Mouse (Mus musculus): ENCODE measurements at regions not wholly inside any gene's neighbourhood (a gene's known extent, or its start where the extent isn't known, plus 50 kb on each side); places are given as distances from the start of the nearest gene placed in this dataset.

GRCm38 (mm10) chr1:42231897-42232296 lies 463.7 kb upstream of the Pou3f3 start:
- no peak for DNase-seq (ENCODE audit: low read depth, low spot score)

- no peak for DNase-seq (ENCODE audit: low read depth, low spot score)
These were observed 462.9 kb upstream of the Pou3f3 start for GRCm38 (mm10) chr1:42232716-42233115.

DNA sequence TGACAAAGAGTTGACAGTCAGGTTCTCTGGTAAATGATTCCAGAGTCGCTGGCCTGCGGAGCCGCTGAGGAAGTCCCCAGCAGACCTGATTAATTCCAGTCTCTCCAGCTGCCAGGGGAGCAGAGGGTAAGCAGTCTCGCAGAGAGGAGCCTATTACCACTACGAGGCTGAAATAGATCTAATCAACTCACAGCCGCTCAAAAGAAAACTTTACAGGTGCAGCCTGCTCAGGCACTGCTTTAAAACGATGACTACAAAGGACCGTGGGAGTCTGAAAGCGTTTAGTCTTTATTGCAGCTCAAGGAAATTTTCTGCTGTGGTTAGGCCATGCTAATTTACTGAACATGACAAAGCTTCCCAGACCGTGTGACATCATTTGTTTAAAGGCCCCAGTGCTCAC lies 462.3 kb upstream of the Pou3f3 start:
- no peak for DNase-seq (ENCODE audit: low read depth, low spot score)

DNA sequence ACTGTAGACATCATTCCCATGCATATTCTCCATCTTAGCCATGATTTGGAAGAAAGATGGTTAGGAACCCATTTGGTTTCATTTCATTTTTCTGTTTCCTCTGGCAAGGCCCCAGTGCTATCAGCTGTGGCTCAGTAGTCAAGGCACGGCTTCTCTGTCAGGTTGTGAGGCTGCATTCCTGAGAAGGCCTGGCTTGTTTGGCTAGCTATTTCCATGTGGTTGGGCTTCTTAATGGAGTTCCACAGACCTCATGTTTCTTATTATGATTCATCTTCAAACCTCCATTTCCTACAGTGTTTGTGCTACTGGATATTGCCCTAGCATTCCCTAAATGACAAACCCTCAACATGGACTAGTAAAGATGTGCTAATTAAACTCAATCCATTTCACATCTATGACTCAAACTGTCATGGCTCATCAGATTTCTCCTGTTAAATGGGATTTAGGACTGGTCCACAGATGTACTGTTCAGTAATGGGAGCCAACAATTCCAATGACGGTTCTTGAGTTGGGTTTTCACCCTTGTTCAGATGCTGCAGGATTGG lies 459.0 kb upstream of the Pou3f3 start:
- no peak for DNase-seq (ENCODE audit: low read depth, low spot score)

GRCm38 (mm10) chr1:42238408-42238807 lies 457.2 kb upstream of the Pou3f3 start:
- no peak for DNase-seq (ENCODE audit: low read depth, low spot score)

- DNase-seq (ENCODE audit: low read depth, low spot score): no peak
These were observed 454.4 kb upstream of the Pou3f3 start for GRCm38 (mm10) chr1:42241172-42241571.

DNA sequence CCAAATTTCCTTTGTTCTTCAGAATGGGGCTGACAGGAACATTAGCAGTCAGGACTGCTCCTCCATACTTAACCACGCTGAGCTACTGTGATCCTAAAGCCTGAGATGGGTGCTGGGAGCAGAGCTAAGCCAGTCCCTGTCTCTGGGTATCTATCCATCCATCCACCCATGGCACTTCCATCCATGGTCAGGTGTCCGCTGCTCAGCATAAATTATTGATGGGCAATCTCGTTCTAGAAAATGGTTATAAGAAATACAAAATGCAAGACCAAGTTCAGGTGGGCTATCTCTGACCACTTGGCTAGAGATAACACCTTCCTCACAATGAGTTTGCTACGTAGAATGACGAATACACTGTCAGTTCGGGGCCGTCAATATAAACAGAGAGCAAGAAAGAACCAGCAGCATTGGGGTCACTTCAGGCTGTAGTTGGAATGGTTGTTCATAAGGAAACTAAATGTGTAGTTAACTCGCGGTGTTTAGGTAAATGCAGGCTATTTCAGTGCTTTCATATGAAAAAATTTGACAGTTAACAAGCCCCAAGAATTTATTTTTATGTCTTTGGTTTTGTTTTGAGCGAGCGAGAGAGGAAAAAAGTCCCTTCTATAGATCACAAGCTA lies 453.9 kb upstream of the Pou3f3 start:
- peak; percentile 56 for DNase-seq (ENCODE audit: low read depth, low spot score)

- DNase-seq (ENCODE audit: low read depth, low spot score): peak; percentile 53
These were observed 452.7 kb upstream of the Pou3f3 start for GRCm38 (mm10) chr1:42242586-42243457.

GRCm38 (mm10) chr1:42243458-42243855 lies 452.1 kb upstream of the Pou3f3 start:
- peak; percentile 30 for DNase-seq (ENCODE audit: low read depth, low spot score)

DNA sequence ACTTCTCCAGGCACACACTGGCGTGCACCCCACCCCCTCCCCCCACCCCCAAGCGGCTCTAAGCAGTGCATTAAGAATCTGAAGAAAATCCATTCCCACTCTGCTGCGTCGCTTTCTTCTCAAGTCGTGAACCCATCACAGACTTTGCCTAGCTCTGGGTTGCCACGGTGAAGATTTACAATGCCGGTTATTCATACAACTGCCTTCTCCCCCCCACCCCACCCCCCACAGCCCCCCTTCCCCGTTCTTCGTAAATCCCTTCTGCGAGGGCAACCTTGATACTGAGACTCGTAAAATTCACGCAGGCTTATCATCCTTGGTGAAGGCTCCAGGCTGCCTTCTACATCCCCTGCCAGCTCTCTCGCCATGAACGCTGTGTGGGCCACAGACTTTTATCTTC lies 451.7 kb upstream of the Pou3f3 start:
- no peak for DNase-seq (ENCODE audit: low read depth, low spot score)

DNA sequence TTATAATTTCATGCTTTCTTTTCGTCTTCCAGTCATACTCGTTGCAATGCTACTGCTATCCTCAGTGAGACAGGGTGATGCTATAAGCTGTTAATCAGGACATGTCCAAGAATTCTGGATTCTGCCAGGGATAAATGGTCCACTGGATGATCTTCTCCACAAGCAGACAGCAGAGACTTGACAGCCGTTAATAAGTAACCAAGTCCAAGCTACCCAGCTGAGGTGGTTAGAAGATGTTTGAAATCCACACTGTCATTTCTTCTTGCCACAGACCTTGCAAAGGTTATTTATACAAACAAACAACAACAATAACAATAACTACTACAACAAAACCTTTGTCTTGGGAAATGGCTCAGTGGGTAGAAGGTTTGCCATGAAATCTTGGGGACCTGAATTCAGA lies 443.2 kb upstream of the Pou3f3 start:
- no peak for DNase-seq (ENCODE audit: low read depth, low spot score)

- DNase-seq (ENCODE audit: low read depth, low spot score): no peak
These were observed 441.8 kb upstream of the Pou3f3 start for GRCm38 (mm10) chr1:42253786-42254185.

DNA sequence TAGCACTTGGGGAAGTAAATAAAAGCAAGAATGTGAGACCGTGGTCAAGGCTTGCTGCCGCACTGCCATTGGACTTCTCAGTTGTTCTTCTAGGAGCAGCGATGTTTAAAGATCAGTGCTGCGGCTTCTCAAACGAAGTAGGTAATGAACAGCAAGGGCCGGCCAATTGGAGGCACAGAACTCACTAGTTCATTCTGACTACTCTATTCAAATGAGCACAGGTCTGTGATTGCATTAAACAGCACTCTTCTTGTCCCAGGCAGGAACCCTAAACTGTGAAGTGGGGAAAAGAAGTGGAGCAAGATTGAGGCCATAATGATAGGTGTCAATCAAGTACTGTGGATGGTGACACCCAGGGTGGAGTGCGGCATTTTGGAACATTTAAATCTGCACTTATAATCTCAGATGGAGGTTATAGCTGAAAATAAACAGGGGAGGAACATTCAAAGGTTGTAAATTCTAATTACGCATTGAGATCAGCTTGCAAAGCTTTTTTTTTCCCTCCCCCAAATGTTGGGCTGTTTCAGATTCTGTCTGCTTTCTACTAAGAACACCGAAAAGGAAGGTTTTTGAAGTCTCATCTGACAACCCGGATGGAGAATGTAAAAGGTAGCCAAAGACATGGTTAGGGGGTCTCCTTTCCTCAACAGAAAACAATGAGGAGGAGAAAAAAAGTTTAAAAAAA lies 438.5 kb upstream of the Pou3f3 start:
- DNase-seq (ENCODE audit: low read depth, low spot score): no peak

GRCm38 (mm10) chr1:42257801-42258593 lies 437.6 kb upstream of the Pou3f3 start:
- peak; percentile 49 for DNase-seq (ENCODE audit: low read depth, low spot score)

- DNase-seq (ENCODE audit: low read depth, low spot score): no peak
These were observed 437.0 kb upstream of the Pou3f3 start for GRCm38 (mm10) chr1:42258594-42258910.

- peak; percentile 29 for DNase-seq (ENCODE audit: low read depth, low spot score)
These were observed 436.2 kb upstream of the Pou3f3 start for GRCm38 (mm10) chr1:42259216-42259977.

DNA sequence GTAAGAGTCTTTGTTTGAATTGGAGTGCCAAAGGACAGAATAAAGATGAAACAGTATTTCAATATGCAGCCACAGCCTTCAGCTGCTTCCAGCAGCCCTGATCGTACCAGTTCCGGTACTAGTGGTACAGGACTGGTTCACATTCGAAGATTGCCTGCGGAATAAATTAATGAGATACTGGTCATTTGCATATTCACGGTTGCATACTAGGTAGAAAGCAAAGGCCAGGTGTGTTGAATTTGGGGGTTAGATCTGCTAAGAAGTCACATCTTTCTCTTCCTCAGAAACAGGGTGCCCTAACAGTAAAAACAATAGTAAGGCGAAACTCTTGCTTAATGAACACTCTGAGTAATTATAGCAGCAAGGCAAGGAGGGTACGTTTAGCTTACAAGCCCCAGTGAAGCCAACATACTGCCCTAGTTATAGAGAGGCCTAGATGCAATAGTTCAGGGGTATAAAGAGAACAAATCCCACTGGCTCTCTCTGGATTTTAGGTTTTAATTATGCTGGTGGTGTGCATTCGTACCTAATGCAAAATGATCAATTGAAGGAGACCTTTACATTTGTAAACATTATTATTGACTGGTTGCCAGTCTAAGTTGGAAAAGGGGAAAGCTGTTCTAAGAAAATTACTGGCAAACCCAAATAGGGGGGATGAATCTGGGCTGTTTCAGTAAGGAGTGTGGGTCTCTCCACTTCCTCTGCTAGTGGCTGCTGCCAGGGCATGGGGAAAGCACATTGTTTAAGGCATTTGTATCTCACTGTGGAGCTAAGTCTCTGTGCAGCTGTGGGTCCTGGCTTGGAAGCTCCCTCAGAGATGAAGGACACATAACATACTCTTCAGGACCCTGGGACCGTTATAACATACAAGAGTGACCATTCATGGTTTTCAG lies 435.3 kb upstream of the Pou3f3 start:
- peak; percentile 61 for DNase-seq (ENCODE audit: low read depth, low spot score)

GRCm38 (mm10) chr1:42261031-42261430 lies 434.5 kb upstream of the Pou3f3 start:
- no peak for DNase-seq (ENCODE audit: low read depth, low spot score)

DNA sequence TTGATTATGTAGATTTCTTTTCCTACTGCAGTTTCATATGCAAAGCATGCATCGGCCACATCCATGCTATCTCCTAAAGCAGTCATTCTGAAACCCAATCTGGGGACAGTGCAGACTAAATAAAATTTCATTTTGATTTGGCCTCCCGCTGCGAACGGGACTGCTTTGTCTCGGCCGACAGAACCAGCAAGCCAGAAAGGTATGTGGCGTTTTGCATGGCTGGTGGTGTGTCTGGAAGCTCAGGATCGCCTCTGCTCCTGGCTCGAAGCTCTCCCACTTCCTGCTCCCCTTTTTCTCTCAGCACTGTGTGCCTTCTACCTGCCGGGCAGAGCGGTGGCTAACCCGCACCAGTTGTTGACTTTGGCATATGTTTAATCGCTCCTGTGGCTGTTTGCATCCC lies 433.8 kb upstream of the Pou3f3 start:
- DNase-seq (ENCODE audit: low read depth, low spot score): peak; percentile 55

GRCm38 (mm10) chr1:42262606-42263005 lies 433.0 kb upstream of the Pou3f3 start:
- no peak for DNase-seq (ENCODE audit: low read depth, low spot score)
